Mouse (Mus musculus): ENCODE results near the gene Lfng. TPM values are rescaled to one million over a fixed set of nuclear protein-coding genes. Genes with fewer than 3 reads are reported as not detected.

Lfng gene
- polyA plus RNA-seq, 1 experiment from 2014 or later = 28.8 TPM

DNA sequence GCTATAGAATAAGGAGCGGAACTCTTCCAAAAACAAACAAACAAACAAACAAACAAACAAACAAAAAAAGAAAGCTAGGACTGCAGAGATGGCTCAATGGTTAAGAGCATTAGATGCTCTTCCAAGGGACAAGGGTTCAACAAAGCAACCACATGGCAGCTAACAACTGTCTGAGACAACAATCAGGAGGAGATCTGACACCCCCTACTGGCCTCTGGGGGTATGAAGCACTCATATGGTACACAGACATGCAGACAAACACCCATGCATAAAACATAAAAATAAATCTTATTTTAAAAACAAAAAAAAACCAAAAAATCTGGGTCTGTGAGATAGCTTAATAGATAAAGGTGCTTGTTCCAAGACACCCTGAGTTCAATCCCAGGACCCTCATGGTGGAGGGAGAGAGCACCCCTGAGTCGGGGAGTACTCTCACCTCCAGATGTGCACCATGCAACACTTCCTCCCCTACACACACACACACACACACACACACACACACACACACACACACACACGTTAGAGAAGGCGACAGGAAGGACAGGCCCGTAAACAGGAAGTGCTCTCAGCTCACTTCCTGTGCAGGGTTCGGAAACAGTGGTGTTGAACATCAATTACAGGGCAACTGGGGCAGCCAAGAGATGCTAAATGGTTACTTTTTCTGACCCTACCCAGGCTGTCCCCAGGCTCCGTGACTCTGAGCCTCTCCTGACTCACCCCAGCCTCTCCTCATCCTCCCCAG, 29.4 kb downstream of the Lfng start:
- Histone ChIP-seq H3K36me3 (ENCODE audit: poor library complexity, severe bottlenecking) (peaks cover 96% of the 10 kb centered on the region), H3K4me2 (no peak overlapping the region), H3K4me3 (no peak overlapping the region), H3K4me1 (peaks cover 44% of the 10 kb centered on the region), H3K9me3 (replicated peaks) (no peaks in the 10 kb centered on the region), H3K27me3 (no peaks in the 10 kb centered on the region), H3K27ac (no peak overlapping the region), H3K9ac (no peak overlapping the region)
- 91% methylated on average over 7 of the region's 7 CpGs for WGBS
- no peak for ATAC-seq

DNA sequence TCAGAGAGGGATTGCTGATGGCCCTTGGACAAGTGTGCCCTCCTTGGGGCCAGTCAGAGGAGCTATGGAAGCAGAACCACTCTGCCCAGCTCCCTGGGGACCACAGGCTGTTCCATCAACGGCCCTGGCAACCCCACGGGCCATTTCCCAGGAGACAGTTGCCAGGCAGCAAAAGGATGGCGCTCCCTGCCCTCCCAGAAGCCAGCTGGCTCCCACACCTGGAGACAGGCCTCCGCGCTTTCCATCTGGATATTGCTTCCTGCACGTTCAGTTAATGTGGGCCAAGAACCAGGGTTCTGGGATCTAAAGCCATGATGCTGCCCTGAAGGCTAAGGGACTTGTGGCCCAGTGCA, 29.9 kb downstream of the Lfng start:
- Histone ChIP-seq H3K27me3 (no peaks in the 10 kb centered on the region), H3K27ac (no peak overlapping the region), H3K4me1 (peaks cover 49% of the 10 kb centered on the region), H3K36me3 (ENCODE audit: poor library complexity, severe bottlenecking) (peaks cover 96% of the 10 kb centered on the region), H3K9me3 (replicated peaks) (no peaks in the 10 kb centered on the region), H3K9ac (no peak overlapping the region), H3K4me3 (no peak overlapping the region), H3K4me2 (no peak overlapping the region)
- no peak for ATAC-seq
- WGBS = 77% methylated on average over 6 of the region's 6 CpGs

DNA sequence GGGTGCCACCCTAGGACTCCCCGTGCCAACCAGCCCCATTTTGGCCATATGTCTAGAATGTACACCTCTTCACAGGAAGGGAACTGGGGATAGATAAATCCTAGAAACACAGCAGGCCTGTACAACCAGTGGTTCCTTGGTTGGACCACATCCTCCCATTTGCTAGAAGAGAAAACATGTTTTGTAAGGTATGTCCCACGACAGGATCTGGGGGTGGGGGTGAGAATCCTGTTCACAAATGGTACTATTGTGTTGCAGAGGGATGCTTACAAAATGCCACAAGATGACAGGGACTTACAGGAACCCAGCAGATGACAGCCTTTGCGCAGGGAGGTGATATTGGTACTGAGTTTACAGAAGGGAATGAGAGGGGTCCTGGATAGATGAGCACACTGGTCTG, 30.9 kb downstream of the Lfng start:
- no peak for ATAC-seq
- Histone ChIP-seq H3K27ac (no peak overlapping the region), H3K4me1 (peaks cover 59% of the 10 kb centered on the region), H3K4me3 (no peak overlapping the region), H3K9me3 (replicated peaks) (no peaks in the 10 kb centered on the region), H3K9ac (no peak overlapping the region), H3K4me2 (no peak overlapping the region), H3K27me3 (no peaks in the 10 kb centered on the region), H3K36me3 (ENCODE audit: poor library complexity, severe bottlenecking) (peaks cover 95% of the 10 kb centered on the region)
- 94% methylated on average over 3 of the region's 3 CpGs for WGBS

DNA sequence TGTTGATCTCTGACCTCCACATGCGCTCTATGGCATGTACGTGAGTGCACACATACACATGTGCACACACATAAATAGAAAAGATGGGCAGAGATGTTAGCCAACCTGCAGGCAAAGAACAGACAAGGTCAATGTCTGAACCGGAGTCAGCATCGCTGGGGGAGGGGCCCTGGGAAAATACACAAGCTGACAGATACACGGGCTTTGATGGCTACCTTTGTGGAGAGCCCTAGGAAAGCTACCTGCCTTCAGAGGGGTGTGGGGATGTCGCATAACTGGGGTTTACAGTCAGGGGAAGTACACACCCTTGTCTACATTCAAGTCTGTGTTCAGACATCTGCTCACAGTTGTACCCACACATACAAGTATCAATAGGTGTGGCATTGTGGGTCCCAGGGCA, 31.4 kb downstream of the Lfng start:
- no peak overlapping the region for H3K9ac ChIP-seq
- H3K36me3 ChIP-seq (ENCODE audit: poor library complexity, severe bottlenecking) = peaks cover 95% of the 10 kb centered on the region
- no peak overlapping the region for H3K4me3 ChIP-seq
- H3K27me3 ChIP-seq = no peaks in the 10 kb centered on the region
- peaks cover 64% of the 10 kb centered on the region for H3K4me1 ChIP-seq
- no peak for ATAC-seq
- no peaks in the 10 kb centered on the region for H3K9me3 ChIP-seq (replicated peaks)
- no peak overlapping the region for H3K27ac ChIP-seq
- 90% methylated on average over 6 of the region's 6 CpGs for WGBS
- H3K4me2 ChIP-seq = no peak overlapping the region

DNA sequence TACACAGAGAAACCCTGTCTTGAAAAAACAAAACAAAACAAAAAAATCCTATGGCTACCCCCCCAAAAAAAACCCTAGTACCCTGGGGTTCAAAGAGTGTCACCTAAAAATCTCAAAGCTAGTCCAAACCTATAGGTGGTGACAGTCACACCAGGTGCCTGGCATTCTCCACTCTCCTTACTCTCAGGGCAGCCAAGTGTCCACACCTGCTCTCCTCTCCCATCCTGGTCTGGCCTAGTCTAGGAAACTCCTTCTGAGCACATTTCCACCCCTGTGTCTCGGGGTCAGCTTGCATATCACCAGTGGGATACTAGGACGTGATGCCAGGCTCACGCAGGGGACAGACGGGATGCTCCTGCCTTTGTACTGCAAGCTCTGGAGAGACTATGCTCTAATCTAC, 32.2 kb downstream of the Lfng start:
- Histone ChIP-seq H3K27me3 (no peaks in the 10 kb centered on the region), H3K9me3 (replicated peaks) (no peaks in the 10 kb centered on the region), H3K4me2 (no peak overlapping the region), H3K4me1 (peaks cover 72% of the 10 kb centered on the region), H3K9ac (no peak overlapping the region), H3K27ac (0 out of 2 replicates have a peak overlapping the region, but pooled peaks have one; percentile 19), H3K4me3 (no peak overlapping the region), H3K36me3 (ENCODE audit: poor library complexity, severe bottlenecking) (peaks cover 95% of the 10 kb centered on the region)
- WGBS = 94% methylated on average over 4 of the region's 4 CpGs
- no peak for ATAC-seq

DNA sequence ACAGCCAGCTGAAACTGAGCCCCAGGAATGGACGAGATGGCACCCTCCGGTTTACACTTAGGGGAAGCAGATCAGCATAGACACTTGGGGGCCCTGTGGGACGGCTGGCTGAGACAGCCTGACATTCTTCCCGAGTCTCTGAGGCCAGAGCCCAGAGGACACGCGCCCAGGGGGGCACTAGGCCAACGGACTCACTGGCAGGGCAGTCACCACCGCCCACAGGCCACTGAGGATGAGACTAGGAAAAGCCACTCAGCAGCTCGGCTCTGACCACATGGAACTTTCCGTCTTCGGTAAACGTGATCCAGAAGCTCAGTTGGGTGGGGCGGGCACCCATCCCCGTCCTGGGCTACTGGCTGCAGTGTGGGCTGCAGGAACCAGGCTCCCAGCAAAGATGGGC, 32.8 kb downstream of the Lfng start:
- no peak overlapping the region for H3K4me3 ChIP-seq
- H3K4me1 ChIP-seq = peaks cover 77% of the 10 kb centered on the region
- H3K36me3 ChIP-seq (ENCODE audit: poor library complexity, severe bottlenecking) = peaks cover 95% of the 10 kb centered on the region
- WGBS = 94% methylated on average over 14 of the region's 14 CpGs
- H3K9me3 ChIP-seq (replicated peaks) = no peaks in the 10 kb centered on the region
- no peak for ATAC-seq
- H3K4me2 ChIP-seq = no peak overlapping the region
- 0 out of 2 replicates have a peak overlapping the region, but pooled peaks have one; percentile 19 for H3K27ac ChIP-seq
- H3K27me3 ChIP-seq = no peaks in the 10 kb centered on the region
- H3K9ac ChIP-seq = no peak overlapping the region

DNA sequence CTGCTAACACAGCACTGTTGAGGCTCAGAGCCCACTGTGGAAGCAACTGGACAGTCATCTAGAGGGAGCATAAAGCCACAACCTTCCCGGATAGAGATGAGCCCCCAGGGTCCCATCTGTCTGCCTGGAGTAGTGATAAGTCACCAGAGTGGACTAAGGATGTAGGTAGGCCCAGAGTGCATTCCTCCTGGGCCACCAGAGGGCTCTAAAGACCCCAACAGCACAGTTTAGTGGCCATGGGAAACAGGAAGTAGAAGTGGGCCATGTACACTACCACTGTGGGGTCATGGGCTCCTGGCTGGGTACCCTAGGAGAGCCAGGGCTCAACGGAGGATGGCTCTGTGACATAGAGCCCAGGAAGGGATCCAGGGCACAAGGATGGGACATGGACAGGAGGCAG, 33.7 kb downstream of the Lfng start:
- no peak overlapping the region for H3K4me3 ChIP-seq
- H3K4me2 ChIP-seq = no peak overlapping the region
- peaks cover 84% of the 10 kb centered on the region for H3K4me1 ChIP-seq
- H3K36me3 ChIP-seq (ENCODE audit: poor library complexity, severe bottlenecking) = peaks cover 95% of the 10 kb centered on the region
- no peak overlapping the region for H3K9ac ChIP-seq
- 87% methylated on average over 2 of the region's 2 CpGs for WGBS
- H3K27me3 ChIP-seq = no peaks in the 10 kb centered on the region
- no peaks in the 10 kb centered on the region for H3K9me3 ChIP-seq (replicated peaks)
- H3K27ac ChIP-seq = 0 out of 2 replicates have a peak overlapping the region, but pooled peaks have one; percentile 3
- ATAC-seq = no peak

DNA sequence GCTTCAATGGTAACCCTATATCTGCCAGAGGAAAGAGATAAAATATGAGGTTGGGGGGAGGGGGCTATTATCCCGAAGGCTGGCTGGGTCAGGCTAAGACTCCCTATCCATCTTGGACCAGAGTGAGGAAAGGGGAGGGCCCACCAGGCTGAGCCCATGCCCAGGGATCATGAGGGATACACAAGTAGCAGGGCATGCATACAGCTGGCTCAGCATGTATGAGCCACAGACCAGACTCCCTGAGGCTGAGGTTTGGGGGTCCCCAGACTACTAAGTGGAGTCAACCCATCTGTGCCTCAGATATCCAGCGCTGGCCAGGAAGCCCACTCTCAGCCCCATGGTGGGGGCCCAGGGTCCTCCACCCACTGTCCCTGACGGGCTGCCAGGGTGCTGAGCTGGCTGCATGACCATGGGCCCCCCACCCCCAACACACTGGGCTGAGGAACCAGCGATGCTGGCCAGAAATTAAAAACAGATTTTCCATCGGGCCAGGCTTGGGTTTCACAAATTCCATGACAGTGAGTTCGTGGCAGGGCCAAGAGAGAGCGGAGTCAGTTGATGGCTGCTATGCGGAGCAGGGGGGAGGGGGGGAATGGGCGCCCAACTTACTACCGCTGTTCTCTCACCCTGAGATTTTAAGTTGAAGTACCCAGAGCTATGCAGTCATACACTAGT, 34.3 kb downstream of the Lfng start:
- Histone ChIP-seq H3K9me3 (replicated peaks) (no peaks in the 10 kb centered on the region), H3K4me3 (no peak overlapping the region), H3K36me3 (ENCODE audit: poor library complexity, severe bottlenecking) (peaks cover 92% of the 10 kb centered on the region), H3K27me3 (no peaks in the 10 kb centered on the region), H3K27ac (0 out of 2 replicates have a peak overlapping the region, but pooled peaks have one; percentile 12), H3K4me2 (no peak overlapping the region), H3K9ac (no peak overlapping the region), H3K4me1 (peaks cover 87% of the 10 kb centered on the region)
- peak; percentile 25; the same call in 1 of the 2 replicates for ATAC-seq
- whole genome bisulfite sequencing = 77% methylated on average over 10 of the region's 10 CpGs

DNA sequence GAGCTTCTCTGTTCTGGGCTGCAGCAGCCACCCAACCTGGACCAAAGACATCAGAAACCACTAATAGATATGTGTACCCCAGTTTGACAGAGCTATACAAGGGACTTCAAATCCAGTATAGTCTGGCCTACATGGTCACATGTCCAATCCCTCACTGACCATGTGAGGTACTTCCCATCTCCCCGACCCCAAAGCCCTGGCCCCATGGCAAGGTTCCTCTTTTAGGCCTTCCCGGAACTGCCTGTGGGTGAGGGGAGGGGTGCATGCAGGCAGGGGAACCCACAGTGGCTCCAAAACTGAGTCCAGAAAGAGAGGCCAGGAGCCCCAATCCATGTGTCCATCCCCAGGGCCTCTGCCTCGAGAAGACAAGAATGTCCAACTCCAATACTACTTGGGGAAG, 35.0 kb downstream of the Lfng start:
- Histone ChIP-seq H3K4me3 (no peak overlapping the region), H3K4me1 (peaks cover 90% of the 10 kb centered on the region), H3K9ac (no peak overlapping the region), H3K9me3 (replicated peaks) (no peaks in the 10 kb centered on the region), H3K4me2 (peak overlapping the region; percentile 6; the same call in 1 of the 2 replicates), H3K27me3 (no peaks in the 10 kb centered on the region), H3K27ac (0 out of 2 replicates have a peak overlapping the region, but pooled peaks have one; percentile 10), H3K36me3 (ENCODE audit: poor library complexity, severe bottlenecking) (peaks cover 90% of the 10 kb centered on the region)
- WGBS = 72% methylated on average over 3 of the region's 3 CpGs
- no peak for ATAC-seq

DNA sequence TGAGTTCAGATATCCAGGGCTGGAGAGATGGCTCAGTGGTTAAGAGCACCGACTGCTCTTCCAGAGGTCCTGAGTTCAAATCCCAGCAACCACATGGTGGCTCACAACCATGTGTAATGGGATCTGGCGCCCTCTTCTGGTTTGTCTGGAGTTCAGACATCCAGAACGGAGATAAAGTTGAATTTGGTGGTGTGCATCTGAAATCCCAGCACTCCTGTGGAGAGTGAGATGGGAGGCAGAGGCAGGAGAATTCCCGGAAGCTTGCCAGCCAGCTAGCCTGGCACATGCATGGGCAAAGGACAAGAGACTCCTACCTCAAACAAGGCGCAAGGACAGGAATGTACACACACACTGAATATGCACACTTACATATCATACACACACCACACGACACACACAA, 37.1 kb downstream of the Lfng start:
- ATAC-seq = no peak
- Histone ChIP-seq H3K36me3 (ENCODE audit: poor library complexity, severe bottlenecking) (peaks cover 68% of the 10 kb centered on the region), H3K9ac (no peak overlapping the region), H3K4me1 (peaks cover 85% of the 10 kb centered on the region), H3K4me3 (no peak overlapping the region), H3K9me3 (replicated peaks) (no peaks in the 10 kb centered on the region), H3K27me3 (no peaks in the 10 kb centered on the region), H3K27ac (no peak overlapping the region), H3K4me2 (peak overlapping the region; percentile 100)
- WGBS = 90% methylated on average over 6 of the region's 6 CpGs

DNA sequence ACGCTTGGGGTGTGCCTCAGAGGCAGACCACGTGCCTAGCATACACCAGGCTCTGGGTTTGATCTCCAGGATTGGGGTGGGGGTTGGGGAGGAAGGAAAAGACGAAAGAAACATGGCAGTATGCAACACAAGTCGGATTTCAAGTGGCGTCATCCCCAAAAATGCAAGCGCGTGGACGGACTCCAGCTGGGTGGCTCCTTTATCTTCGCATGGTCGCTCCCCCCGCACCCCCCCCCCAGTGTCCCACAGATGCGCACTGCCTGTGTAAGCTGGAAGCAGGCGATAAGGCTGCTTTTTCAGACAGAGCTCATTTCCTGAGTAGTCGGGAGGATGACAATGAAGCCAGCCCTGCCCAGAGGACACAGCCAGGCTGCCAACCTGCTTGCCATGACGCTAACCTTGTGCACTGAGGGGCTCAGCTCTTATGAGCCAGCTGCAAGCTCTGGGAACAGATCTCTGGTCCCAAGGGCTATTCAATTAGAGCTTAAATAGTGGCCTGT, 37.6 kb downstream of the Lfng start:
- peaks cover 63% of the 10 kb centered on the region for H3K36me3 ChIP-seq (ENCODE audit: poor library complexity, severe bottlenecking)
- H3K9ac ChIP-seq = peak overlapping the region; percentile 100
- no peaks in the 10 kb centered on the region for H3K9me3 ChIP-seq (replicated peaks)
- peak overlapping the region; percentile 35; the same call in 1 of the 2 replicates for H3K27ac ChIP-seq
- ATAC-seq = no peak
- H3K27me3 ChIP-seq = no peaks in the 10 kb centered on the region
- WGBS = 71% methylated on average over 15 of the region's 15 CpGs
- H3K4me1 ChIP-seq = peaks cover 85% of the 10 kb centered on the region
- peak overlapping the region; percentile 100 for H3K4me2 ChIP-seq
- H3K4me3 ChIP-seq = peak overlapping the region; percentile 98

DNA sequence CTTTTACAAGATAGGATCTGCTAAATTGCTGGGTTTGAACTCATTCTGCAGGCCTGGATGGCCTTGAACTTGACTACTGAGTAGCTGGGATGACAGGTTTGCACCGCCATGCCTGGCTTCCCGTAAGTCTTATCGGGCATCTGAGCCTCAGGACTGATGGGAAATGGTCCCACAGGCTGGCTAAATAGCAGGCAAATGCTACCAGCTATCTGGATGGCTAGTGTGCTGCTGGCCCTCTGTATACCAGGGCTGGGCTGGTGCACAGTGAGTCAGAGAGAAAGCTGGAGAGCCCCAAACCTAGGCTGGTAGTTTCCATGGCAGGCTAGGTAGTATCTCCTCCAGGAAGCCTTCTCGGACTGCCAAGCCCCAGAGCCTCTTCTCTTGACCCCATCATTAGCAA, 38.3 kb downstream of the Lfng start:
- Histone ChIP-seq H3K27ac (peak overlapping the region; percentile 35; the same call in 1 of the 2 replicates), H3K4me3 (peak overlapping the region; percentile 98), H3K27me3 (no peaks in the 10 kb centered on the region), H3K9ac (peak overlapping the region; percentile 100), H3K9me3 (replicated peaks) (no peaks in the 10 kb centered on the region), H3K36me3 (ENCODE audit: poor library complexity, severe bottlenecking) (peaks cover 56% of the 10 kb centered on the region), H3K4me2 (peak overlapping the region; percentile 100), H3K4me1 (peaks cover 85% of the 10 kb centered on the region)
- WGBS = 87% methylated on average over 4 of the region's 4 CpGs
- no peak for ATAC-seq

All from forebrain, embryonic 13.5 days (tissue).